Mouse (Mus musculus) olfactory bulb, adult 2 months (tissue): ENCODE results near the gene Lypla2.

Experiments used
- CTCF ChIP-seq: fragments of 200-500 bp; IDR thresholded peaks from 2 replicates; pipeline ENCODE4 v1.5.1; 2012; ENCODE audit warnings: low read depth, mild to moderate bottlenecking, low read length, moderate library complexity; ENCODE audit not compliant: insufficient read depth
- POLR2A ChIP-seq: fragments of 200-500 bp; IDR thresholded peaks from 2 replicates; pipeline ENCODE4 v1.6.1; 2012; ENCODE audit warnings: mild to moderate bottlenecking, low read depth, low read length, moderate library complexity; ENCODE audit not compliant: insufficient read depth

- TF ChIP-seq CTCF, result no peak
- no peak for TF ChIP-seq POLR2A
Measured at GRCm38 (mm10) chr4:135926195-135926808, 46.1 kb downstream of the Lypla2 start.
